Mouse (Mus musculus) bone marrow, adult 2 months (tissue): ENCODE measurements around the gene Gm21762.
"Not testable (repeated sequence)": the region's sequence is repeated elsewhere in the genome, so short reads cannot be mapped to it uniquely, and the experiment has no call there.

Experiments
- CTCF ChIP-seq: fragments of 200-500 bp; IDR thresholded peaks from 2 replicates; pipeline ENCODE4 v1.5.1; 2011; ENCODE audit warnings: low read length, control low read depth; ENCODE audit not compliant: control insufficient read depth, insufficient read depth
- POLR2A ChIP-seq: fragments of 200-500 bp; IDR thresholded peaks from 2 replicates; pipeline ENCODE4 v1.6.1; 2011; ENCODE audit warnings: low read depth, mild to moderate bottlenecking, control low read depth, low read length, borderline replicate concordance; ENCODE audit not compliant: control insufficient read depth

- TF ChIP-seq POLR2A, CTCF: not testable (repeated sequence)
These were observed 47.4 kb downstream of the Gm21762 start for GRCm38 (mm10) chr13:120168301-120168700.
